Mouse (Mus musculus): Measurements from ENCODE around the gene Slc35e3. TPM values are rescaled to one million over a fixed set of nuclear protein-coding genes. Genes with fewer than 3 reads are reported as not detected.
"Not testable (repeated sequence)": the region's sequence is repeated elsewhere in the genome, so short reads cannot be mapped to it uniquely, and the experiment has no call there.

Slc35e3 gene
- total RNA-seq, 2 experiments from 2014 or later, result 5.3 TPM

DNA sequence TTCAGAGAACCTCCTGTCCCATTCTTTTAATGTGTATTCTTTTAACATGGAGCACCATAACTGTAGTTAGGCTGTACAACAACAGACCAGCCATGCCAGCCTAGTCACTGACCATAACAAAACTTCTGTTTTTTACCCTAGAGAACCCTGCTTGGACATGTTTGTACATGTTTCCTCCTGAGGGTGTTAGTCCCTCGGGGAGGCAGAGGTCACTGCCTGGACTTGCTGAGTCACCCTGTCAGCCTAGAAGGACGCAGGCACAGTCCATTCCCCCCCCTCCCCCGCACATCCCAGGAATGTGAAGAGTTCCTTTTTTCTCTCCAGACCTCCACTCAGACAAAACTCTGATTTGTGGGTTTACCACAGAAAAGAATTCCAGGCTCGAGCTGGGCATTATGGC, 28.6 kb downstream of the Slc35e3 start:
- peak; percentile 73 for ATAC-seq (ENCODE audit: poor library complexity, severe bottlenecking)

DNA sequence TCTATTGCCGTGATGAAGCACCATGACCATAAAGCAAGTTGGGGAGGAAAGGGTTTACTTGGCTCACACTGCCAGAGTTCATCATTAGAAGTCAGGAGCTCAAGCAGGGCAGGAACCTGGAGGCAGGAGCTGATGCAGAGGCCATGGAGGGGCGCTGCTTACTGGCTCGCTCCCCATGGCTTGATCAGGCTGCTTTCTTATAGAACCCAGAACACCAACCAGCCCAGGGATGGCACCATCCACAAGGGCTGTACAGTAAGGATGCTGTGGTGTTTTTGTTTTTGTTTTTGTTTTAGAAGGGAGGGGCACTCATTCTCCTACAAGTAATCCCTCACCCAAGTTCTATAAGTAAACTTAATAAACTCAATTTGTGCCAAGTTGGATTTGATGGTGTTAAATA, 29.5 kb downstream of the Slc35e3 start:
- ATAC-seq (ENCODE audit: poor library complexity, severe bottlenecking), result no peak

DNA sequence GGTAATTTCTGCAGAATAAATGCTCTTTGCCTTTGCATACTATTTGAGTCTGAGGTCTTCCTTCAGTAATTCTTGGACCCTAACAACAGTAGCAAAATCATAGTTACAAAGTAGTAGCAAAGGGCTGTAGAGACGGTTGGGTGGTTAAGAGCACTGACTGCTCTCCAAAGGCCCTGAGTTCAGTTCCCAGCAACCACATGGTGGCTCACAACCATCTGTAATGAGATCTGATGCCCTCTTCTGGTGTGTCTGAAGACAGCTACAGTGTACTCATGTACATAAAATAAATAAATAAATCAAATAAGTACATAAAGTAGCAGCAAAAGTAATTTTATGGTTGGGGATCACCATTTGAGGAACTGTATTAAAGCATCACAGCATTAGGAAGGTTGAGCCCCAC, 30.5 kb downstream of the Slc35e3 start:
- ATAC-seq (ENCODE audit: poor library complexity, severe bottlenecking), result not testable (repeated sequence)

DNA sequence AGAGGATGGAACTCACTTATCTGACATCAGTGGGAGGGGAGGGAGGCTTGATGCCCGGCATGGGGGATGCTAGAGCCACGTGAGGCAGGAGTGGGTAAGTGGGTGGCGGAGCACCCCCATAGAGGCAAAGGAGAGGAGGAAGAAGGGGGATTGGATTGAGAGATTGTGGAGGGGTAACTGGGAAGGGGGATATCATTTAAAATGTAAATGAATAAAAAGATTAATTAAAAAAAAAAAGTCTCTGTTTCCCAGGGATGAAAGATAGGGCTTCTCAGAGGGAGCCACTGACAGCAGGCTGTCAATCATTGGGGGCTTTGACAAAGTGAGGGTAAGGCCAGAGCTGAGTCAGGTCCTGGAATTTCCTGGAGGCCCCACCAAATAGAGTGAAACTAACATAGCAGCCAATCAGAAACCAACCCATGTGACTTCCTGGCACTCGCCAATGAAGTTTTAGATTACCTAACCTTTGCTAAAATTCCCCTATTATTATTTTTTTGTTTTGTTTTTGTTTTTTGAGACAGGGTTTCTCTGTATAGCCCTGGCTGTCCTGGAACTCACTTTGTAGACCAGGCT, 31.2 kb downstream of the Slc35e3 start:
- ATAC-seq (ENCODE audit: poor library complexity, severe bottlenecking), result no peak

DNA sequence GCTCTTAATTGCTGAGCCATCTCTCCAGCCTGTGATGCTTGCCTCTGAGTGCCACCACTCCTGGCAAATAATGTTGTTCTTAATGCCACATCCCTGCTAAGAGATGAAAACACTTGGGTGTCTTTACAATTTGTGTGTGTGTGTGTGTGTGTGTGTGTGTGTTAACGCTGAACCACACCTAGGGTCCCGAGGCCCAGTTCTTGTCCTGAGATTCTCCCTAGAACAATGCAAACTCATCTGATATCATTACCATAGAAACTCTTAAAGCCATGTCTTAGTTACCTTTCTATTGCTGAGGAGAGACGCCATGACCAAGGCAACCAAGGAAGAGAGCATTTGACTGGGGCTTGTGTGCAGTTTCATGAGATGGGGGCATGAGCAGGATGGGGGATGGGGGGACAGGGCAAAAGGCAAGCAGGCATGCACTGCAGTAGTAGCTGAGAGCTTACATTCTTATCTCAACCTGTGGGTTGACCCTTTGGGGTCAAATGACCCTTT, 32.1 kb downstream of the Slc35e3 start:
- no peak for ATAC-seq (ENCODE audit: poor library complexity, severe bottlenecking)

DNA sequence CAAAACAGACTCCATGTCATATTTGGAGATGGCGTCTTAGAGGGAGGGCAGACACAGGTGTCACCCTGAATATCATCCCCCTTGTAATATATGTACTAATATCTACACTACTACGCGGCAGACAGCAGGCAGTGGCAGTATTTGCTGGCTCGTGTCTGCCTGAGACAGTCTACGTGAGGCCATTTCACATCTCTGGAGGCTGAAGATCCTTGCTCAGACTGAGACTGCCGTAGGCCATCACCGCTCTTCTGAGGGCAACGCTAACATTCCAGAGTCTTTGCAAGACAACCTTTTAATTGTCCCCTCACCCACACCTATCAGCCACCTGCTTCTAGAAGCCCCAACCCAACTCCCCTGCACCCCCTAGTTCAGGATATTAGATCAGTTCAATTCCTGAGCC, 32.7 kb downstream of the Slc35e3 start:
- ATAC-seq (ENCODE audit: poor library complexity, severe bottlenecking), result no peak

DNA sequence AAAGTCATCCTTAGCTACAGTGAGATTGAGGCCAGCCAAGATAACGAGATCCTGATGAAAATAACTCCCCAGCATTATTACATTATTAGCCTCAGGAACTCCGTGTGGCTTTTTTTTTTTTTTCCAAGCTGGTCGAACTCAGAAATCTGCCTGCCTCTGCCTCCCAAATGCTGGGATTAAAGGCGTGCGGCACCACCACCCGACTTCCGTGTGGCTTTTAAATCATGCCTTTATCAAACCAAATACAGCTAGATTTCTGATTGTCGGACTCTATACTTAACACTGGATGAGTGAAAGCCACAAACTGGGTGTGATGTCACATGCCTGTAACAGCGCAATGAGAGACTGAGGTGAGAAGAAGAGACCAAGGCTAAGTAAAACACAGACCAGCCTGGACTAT, 33.3 kb downstream of the Slc35e3 start:
- no peak for ATAC-seq (ENCODE audit: poor library complexity, severe bottlenecking)

DNA sequence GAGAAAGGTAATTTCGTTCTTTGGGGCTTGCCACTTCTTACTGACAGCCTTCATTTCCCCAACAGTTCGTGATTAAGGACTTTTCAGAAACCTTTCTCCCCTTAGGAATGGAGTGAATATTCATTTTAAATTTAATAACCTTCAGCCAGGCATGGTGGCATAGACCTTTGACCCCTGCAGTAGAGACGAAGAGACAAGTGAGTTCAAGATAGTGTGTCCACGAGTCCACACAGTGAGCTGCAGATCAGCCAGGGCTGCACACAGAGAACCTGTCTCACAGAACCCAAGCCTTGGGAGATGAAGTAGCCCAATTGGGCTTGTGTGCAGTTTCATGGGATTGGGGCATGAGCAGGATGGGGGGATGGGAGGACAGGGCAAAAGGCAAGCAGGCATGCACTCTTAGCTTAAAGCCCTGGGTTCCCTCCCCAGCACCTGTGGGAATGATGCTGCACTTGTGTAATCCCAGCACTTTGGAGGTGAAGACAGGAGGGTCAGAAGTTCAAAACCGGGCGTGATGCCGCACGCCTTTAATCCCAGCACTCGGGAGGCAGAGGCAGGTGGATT, 33.9 kb downstream of the Slc35e3 start:
- no peak for ATAC-seq (ENCODE audit: poor library complexity, severe bottlenecking)

DNA sequence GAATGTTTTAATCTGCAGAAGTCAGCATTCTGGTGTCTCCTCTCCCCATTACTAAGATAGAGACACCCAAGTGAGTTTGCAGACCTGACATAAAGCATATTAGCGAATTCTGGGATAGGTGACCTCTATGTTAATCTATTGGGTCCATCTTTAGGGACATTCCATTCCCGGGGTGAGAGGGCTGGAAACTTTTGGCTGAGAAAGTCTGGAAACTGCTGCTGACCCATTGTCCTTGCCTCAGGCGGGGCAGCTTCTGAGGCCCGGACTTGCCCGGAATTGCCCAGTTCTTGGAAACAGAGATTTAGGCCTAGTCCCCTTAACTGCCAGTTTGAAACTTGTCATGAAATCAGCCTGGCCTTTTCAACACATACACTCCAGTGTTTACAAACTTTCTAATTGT, 34.8 kb downstream of the Slc35e3 start:
- no peak for ATAC-seq (ENCODE audit: poor library complexity, severe bottlenecking)

DNA sequence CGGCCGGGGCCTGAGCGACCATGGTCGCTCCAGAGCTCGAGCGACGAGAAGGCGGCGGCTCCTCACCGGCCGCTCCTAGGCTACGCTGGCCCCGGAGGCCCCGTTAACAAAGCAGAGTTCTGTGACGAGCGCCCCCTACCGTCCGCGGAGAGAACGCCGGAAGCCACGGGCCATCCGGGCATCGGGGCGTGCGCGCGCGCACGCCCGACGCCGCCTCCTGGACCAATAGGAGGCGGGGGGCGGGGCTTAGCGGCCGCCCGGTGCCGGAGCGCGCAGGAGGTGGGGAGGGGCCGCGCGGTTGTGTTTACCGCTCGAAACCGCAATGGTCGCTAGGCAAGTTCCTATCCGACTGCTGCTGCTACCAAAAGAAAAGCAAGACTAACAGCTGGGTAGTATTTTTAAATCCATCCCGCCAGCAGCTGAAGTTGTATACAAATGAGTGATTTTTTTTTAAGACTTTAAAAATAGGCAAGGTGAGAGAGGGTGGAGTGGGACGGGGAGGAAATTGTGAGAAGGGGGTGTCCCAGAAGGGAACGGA, 35.5 kb downstream of the Slc35e3 start, which contains the start of gene Mdm2:
TSS of gene Mdm2 (minus strand) at position 155 of the 538 bp plus-strand sequence.
- ATAC-seq (ENCODE audit: poor library complexity, severe bottlenecking), result peak; percentile 83

DNA sequence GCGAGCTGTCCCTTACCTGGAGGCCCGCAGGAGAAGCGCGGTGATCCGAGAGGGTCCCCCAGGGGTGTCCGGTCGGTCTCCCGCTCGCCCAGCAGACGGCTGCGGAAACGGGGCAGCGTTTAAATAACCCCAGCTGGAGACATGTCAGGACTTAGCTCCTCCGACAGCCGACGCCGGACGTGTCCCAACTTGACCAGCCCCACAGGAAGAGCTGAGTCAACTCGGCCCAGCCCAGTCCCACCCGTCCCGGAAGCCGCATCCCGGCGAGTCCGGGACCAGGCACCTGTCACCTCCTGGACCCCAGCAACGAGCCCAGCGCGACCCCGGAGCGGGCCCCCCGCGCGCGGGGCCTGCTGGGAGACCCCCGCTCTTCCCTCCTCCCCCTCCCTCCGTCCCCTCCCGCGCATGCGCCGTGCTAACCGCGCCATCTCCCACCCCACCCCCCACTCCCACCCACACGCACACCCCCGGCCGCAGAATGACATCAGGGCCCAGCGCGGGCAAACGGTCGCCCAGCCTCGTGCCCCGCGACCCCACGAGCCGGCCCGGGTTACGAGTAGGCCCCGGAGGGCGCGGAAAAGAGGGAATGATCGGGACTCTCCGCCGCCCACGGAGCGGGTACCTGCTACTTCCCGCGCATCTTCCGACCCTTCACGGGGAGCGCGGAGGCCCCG, 36.1 kb downstream of the Slc35e3 start:
- peak; percentile 74 for ATAC-seq (ENCODE audit: poor library complexity, severe bottlenecking)

DNA sequence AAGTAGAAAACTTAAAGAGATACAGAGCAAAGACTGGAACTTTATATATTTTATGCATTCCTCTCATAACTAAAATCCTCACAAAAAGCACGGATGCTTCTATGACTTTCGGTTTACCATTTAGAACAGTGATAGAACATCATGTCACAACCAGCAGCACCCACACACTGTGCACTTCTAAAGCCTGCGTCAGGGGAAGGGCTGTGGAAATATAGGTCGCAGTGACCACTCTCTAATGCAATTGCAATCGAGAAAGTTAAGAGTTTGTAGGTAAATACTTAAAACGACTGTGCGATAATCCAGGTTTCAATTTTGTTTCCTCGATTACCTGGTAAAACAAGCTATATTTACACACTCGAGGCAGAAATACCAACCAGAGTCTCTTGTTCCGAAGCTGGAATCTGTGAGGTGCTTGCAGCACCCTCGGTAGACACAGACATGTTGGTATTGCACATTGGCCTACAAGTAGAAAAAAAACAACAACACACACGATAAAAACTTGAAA, 36.8 kb downstream of the Slc35e3 start:
- 0 out of 2 replicates have a peak, but pooled peaks have one; percentile 17 for ATAC-seq (ENCODE audit: poor library complexity, severe bottlenecking)

DNA sequence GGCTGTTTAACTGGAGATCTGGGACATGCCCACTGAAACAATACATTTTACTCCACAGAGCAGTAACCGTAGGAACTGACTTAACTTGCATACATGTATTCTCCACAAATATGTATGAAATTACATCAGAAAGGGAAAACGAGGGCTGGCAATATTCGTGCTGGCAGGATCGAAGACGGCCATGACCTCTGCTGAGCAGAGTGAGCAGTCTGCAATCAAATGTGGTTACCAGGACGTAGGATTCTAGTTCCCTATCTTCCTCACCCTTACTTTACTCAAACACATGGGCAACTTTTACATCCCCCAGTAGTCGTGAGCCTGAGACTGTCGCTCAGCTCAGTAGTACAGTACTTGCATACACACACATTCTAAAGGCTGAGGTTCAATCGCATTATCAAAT, 37.3 kb downstream of the Slc35e3 start:
- no peak for ATAC-seq (ENCODE audit: poor library complexity, severe bottlenecking)

DNA sequence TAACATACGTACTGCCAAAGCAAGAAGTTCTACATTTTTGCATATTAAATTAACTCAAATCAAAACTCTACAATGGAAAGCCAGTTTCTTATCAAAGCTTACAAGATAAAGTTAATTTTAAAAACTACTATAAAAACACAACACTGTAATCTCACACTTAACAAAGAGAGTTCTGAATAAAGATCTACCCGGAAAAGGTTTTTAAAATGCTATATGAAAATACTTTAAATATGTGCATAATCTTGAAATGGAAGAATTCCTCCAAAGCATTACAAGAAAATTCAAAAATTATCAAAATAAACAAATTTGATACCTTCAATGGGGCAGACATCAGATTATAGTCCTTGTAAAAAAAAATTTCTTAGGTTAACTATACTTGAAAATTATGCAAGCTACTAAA, 37.8 kb downstream of the Slc35e3 start:
- ATAC-seq (ENCODE audit: poor library complexity, severe bottlenecking), result no peak

DNA sequence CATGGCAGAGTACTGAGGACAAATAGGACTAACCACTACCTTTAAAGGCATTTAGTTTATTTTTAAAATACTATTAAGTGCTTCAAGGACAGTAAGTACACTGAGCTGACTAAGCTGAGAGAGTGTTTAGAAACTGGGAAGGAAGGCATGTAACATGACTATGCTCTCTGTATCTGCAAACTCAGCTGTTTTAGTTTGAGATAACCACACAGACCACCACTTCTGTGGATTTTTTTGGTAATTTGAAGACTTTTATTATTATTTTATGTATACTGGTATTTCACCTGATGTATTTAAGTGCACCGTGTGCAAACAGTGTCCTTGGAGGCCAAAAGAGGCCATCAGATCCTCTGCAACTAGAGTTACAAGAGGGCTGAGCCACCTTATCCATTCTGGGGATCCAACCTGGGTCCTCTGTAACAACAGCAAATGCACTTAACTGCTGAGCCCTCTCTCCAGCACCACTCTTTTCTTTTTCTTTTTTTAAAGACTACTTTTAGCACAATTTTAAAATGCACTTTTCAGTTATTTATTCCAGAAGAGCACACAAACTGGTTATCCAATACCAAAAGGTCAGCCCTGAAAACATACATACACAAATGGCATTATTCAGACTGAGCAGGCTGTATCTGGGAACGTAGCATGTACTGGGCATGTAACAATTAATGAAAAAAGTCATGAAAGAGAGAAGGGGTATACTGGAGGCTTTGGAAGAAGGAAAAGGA, 38.9 kb downstream of the Slc35e3 start:
- no peak for ATAC-seq (ENCODE audit: poor library complexity, severe bottlenecking)

DNA sequence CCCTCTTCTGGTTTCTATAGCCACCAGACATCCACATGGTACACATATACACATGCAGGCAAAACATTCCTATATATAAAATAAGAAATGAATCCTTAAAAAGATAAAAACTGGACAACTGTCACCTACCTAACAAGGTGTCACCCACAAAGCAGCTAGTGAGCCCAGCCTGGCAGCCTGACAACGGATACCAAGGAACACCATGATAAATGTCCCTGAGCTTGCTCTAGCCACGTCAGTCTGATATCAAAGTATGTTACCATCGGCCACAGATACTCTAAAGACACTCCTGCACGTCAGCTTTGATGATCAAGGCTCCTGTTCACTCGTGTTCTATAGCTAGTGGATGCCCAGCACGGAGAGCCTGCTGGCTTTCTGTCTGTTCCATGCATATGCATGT, 39.7 kb downstream of the Slc35e3 start:
- ATAC-seq (ENCODE audit: poor library complexity, severe bottlenecking), result no peak

DNA sequence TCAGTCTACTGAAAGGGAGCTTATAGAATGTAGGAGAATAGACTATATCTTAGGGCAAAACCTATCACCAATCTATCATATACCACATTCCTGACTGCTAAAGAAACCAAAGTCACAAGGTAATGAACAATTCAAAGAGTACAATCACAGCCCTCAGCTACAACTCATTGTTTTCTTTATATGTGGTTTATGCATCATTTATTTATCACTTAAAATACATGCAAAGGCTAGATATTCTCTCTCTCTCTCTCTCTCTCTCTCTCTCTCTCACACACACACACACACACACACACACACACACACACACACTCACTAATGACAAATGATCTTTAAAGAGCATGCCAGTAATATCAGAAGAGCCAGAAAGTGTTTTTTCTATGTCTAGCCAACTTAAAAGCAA, 40.4 kb downstream of the Slc35e3 start:
- no peak for ATAC-seq (ENCODE audit: poor library complexity, severe bottlenecking)

DNA sequence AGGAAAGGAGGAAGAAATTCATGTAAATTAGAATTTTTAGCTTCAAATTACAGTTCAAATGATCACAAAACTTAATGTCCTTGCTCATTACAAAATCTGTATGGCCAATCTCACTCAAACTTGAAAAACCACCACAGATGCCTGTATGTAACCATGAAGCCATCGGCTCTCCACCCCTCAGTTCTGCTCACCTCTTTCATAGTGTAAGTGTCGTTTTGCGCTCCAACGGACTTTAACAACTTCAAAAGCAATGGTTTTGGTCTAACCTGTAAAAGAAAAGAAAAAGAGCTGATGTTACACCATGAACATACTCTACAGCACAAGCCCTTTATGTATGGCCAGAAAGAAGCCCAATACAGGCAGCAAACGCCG, 41.2 kb downstream of the Slc35e3 start:
- ATAC-seq (ENCODE audit: poor library complexity, severe bottlenecking), result no peak

DNA sequence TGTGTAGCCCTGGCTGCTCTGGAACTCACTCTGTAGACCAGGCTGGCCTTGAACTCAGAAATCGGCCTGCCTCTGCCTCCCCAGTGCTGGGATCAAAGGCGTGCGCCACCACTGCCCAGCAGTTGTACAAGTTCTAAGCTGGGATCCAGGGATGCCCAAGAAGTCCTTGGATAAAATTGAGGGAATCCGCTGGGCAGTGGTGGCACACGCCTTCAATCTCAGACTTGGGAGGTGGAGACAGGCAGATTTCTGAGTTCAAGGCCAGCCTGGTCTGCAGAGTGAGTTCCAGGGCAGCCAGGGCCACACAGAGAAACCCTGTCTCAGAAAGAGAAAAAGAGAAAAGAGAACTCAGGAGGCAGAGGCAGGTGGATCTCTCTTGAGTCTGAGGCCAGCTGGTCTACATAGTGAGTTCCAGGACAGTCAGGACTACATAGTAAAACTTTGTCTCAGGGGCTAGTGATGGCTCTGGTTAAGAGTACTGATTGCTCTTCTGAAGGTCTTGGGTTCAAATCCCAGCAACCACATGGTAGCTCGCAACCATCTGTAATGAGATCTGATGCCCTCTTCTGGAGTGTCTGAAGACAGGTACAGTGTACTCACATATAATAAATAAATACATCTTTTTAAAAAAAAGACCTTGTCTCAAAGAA, 41.7 kb downstream of the Slc35e3 start:
- ATAC-seq (ENCODE audit: poor library complexity, severe bottlenecking), result not testable (repeated sequence)

DNA sequence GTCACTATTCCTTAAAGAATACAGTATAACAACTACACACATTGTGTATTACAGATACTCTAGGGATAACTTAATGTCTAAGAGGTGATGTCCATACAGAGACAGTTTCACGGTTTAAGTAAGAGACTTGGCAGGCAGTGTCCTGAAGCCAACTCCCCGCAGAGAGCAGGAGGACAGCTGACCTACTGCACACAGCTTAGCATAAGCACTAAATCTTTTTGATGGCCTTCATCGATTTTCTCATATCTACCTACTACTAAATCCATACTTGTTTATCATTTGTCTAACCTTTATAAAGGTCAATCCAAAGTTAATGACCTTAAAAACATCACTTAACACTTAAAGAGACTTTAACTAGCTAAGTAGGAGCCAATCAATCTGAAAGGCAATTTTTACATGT, 42.7 kb downstream of the Slc35e3 start:
- no peak for ATAC-seq (ENCODE audit: poor library complexity, severe bottlenecking)

Data from megakaryocyte, adult 5-6 weeks (primary cell).